Mouse (Mus musculus) midbrain, embryonic 14.5 days (tissue): ENCODE measurements at regions not wholly inside any gene's neighbourhood (a gene's known extent, or its start where the extent isn't known, plus 50 kb on each side); places are given as distances from the start of the nearest gene placed in this dataset.
A peak's percentile ranks its signal among the peaks of the same experiment; 100 is the strongest.

ENCODE experiments used
- ATAC-seq: fragments of 200-750 bp; cut with Nextera tagmentation; 2 replicates; pipeline ENCODE4 v1.8.0; 2017; ENCODE audit warnings: moderate number of reproducible peaks, moderate library complexity; ENCODE audit not compliant: low FRiP score, low TSS enrichment
- DNase-seq: peaks from one replicate; pipeline ENCODE4 v3.0.0-alpha.2; 2015
- H3K27ac ChIP-seq: fragments of 300-500 bp; sonication (generic); replicated peaks from 2 replicates; pipeline ENCODE4 v1.5.1; 2014; ENCODE audit warnings: mild to moderate bottlenecking, low read depth, low read length, moderate library complexity
- H3K27me3 ChIP-seq: fragments of 300-500 bp; sonication (generic); 2 replicates; pipeline ENCODE4 v1.6.1; 2014; ENCODE audit warnings: low read length, control low read depth, mixed read lengths; ENCODE audit not compliant: control insufficient read depth, insufficient read depth
- H3K36me3 ChIP-seq: fragments of 300-500 bp; sonication (generic); 2 replicates; pipeline ENCODE4 v1.6.1; 2014; ENCODE audit warnings: low read length, control low read depth; ENCODE audit not compliant: control insufficient read depth, insufficient read depth
- H3K4me1 ChIP-seq: fragments of 300-500 bp; sonication (generic); 2 replicates; pipeline ENCODE4 v1.6.1; 2014; ENCODE audit warnings: mild to moderate bottlenecking, antibody characterized with exemption, low read length, control low read depth; ENCODE audit not compliant: control insufficient read depth, insufficient read depth
- H3K4me2 ChIP-seq: fragments of 300-500 bp; sonication (generic); 2 replicates; pipeline ENCODE4 v1.6.1; 2014; ENCODE audit warnings: mild to moderate bottlenecking, low read length, moderate library complexity
- H3K4me3 ChIP-seq: fragments of 300-500 bp; sonication (generic); replicated peaks from 2 replicates; pipeline ENCODE4 v1.5.1; 2014; ENCODE audit warnings: low read depth, low read length
- H3K9ac ChIP-seq: fragments of 300-500 bp; sonication (generic); replicated peaks from 2 replicates; pipeline ENCODE4 v1.6.1; 2014; ENCODE audit warnings: mild to moderate bottlenecking, low read length, moderate library complexity
- H3K9me3 ChIP-seq: fragments of 300-500 bp; sonication (generic); 2 replicates; pipeline ENCODE4 v1.6.1; 2016; ENCODE audit warnings: low read length, control low read depth, mixed read lengths; ENCODE audit not compliant: control insufficient read depth
- WGBS: fragments of 180-500 bp; shearing (Covaris S2); extraction: QIAGEN DNeasy Blood & Tissue Kit; methylation state at CpG from one replicate; pipeline ENCODE4 v1.1.7; 2014; 5-methylcytosine and 5-hydroxymethylcytosine counted together

- H3K36me3 ChIP-seq: no peaks in the 10 kb centered on the region
- H3K4me3 ChIP-seq: no peak overlapping the region
- peak; percentile 26 for DNase-seq
- no peaks in the 10 kb centered on the region for H3K9me3 ChIP-seq
- H3K27ac ChIP-seq: no peak overlapping the region
- no peak overlapping the region for H3K9ac ChIP-seq
- H3K4me1 ChIP-seq: peaks cover 6% of the 10 kb centered on the region; the same call in 1 of the 2 replicates
- ATAC-seq: no peak
- no peaks in the 10 kb centered on the region for H3K27me3 ChIP-seq
- H3K4me2 ChIP-seq: no peak overlapping the region
- 96% methylated on average over 1 of the region's 1 CpGs for WGBS
These were observed 445.1 kb upstream of the Mgmt start for GRCm38 (mm10) chr7:136449286-136449685.

GRCm38 (mm10) chr7:136451672-136452361 is 442.6 kb upstream of the Mgmt start:
- no peaks in the 10 kb centered on the region for H3K9me3 ChIP-seq
- no peak overlapping the region for H3K27ac ChIP-seq
- 66% methylated on average over 8 of the region's 8 CpGs for WGBS
- no peak overlapping the region for H3K9ac ChIP-seq
- H3K27me3 ChIP-seq: no peaks in the 10 kb centered on the region
- no peak overlapping the region for H3K4me2 ChIP-seq
- ATAC-seq: no peak
- peaks cover 6% of the 10 kb centered on the region; the same call in 1 of the 2 replicates for H3K4me1 ChIP-seq
- no peak overlapping the region for H3K4me3 ChIP-seq
- DNase-seq: no peak
- H3K36me3 ChIP-seq: no peaks in the 10 kb centered on the region

DNA sequence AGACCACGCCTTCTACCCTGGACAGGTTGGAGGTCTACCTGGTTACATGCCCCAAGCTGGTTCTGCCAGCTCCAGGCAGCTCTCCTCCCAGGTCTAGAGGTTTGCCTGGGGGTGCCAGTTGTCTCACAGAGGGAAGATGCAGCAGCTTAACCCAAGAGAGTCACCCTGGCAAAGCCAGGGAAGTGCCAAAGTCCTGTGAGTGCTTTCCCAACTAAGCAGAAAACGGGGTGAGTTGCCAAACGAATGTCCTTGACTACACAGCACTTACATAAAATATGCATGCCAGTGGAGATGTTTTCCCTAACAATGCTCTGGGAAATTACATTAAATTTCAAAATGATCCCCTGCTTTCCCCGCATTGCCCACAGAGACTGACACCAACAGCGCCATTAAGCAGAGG is 441.9 kb upstream of the Mgmt start:
- DNase-seq (no peak), ATAC-seq (no peak)
- Histone ChIP-seq H3K36me3 (no peaks in the 10 kb centered on the region), H3K4me1 (peaks cover 6% of the 10 kb centered on the region; the same call in 1 of the 2 replicates), H3K27ac (no peak overlapping the region), H3K9ac (no peak overlapping the region), H3K4me3 (no peak overlapping the region), H3K4me2 (no peak overlapping the region), H3K9me3 (no peaks in the 10 kb centered on the region), H3K27me3 (no peaks in the 10 kb centered on the region)
- WGBS: 64% methylated on average over 5 of the region's 5 CpGs

DNA sequence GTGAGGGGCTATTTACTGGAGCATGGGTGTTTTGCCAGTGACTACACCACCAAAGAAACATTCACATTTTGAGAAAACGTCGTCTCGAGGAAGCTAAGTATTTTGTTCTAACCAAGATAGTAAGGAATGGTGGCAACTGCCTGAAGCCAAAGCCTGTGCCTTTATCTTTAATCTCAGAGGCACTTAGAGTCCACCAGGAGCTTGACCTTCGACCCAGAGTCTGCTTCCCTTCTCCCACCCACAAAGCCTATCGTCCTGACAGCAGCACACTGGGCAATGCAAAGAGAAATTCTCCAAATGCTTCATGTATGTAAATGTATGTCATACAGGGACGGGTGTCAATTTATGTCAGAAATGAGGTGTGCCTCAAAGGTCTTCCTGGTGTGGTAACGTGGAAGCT is 437.2 kb upstream of the Mgmt start:
- DNase-seq (no peak), ATAC-seq (no peak)
- no peak overlapping the region for H3K4me3 ChIP-seq
- H3K27ac ChIP-seq: no peak overlapping the region
- 58% methylated on average over 7 of the region's 7 CpGs for whole genome bisulfite sequencing
- H3K9me3 ChIP-seq: no peaks in the 10 kb centered on the region
- no peaks in the 10 kb centered on the region for H3K27me3 ChIP-seq
- H3K4me1 ChIP-seq: peaks cover 6% of the 10 kb centered on the region; the same call in 1 of the 2 replicates
- no peak overlapping the region for H3K4me2 ChIP-seq
- no peak overlapping the region for H3K9ac ChIP-seq
- H3K36me3 ChIP-seq: no peaks in the 10 kb centered on the region

DNA sequence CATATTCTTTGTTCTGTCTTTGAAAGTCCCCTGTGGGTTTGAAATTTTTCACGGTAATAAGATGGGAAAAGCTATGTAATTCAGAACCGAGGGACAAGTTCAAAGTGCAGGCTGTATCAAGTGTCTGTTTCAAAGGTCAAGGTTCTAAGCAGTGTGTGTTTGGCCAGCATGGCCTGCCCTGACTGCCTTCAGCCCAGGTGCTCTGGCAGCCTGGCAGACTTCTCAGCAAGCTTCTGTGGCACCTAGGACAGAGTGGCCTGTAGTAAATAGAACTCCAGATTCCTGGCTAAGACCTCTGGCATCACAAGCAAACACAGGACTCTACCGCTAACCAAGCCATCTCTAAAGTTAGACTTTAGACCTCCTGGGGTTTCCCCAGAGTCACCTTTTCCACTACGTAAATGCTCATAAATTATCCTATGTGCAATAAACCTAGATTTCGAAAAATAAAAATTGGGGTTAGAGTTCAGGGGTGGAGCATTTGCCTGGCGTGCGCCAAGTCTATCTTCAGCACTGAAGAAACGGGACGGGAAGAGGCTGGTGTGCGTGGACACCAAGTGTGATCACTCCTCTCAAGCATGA is 436.5 kb upstream of the Mgmt start:
- H3K4me3 ChIP-seq: no peak overlapping the region
- no peak overlapping the region for H3K27ac ChIP-seq
- H3K27me3 ChIP-seq: no peaks in the 10 kb centered on the region
- DNase-seq: no peak
- no peak for ATAC-seq
- no peak overlapping the region for H3K4me2 ChIP-seq
- no peak overlapping the region for H3K9ac ChIP-seq
- H3K36me3 ChIP-seq: no peaks in the 10 kb centered on the region
- 88% methylated on average over 10 of the region's 10 CpGs for WGBS
- H3K4me1 ChIP-seq: no peaks in the 10 kb centered on the region
- H3K9me3 ChIP-seq: no peaks in the 10 kb centered on the region

DNA sequence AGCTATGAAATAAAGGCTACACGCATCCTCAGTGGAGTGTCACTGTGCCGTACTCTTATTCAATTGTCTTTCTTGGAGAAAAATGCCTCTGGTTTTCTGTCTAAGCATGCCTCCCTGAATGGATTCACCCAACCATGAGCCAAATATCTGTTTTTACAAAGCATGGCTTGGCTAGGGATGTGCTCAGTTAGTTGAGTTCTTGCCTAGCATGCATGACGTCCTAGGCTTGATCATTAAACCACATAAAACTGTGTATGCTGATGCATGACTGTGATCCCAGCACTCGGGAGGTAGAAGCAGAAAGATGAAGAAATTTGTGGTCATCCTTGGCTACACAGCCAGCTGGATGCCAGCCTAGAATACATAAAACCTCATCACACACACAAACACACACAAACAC is 417.3 kb upstream of the Mgmt start:
- H3K9me3 ChIP-seq: no peaks in the 10 kb centered on the region
- H3K4me2 ChIP-seq: no peak overlapping the region
- H3K9ac ChIP-seq: no peak overlapping the region
- 76% methylated on average over 4 of the region's 4 CpGs for WGBS
- H3K4me1 ChIP-seq: 0 out of 2 replicates have a peak, but pooled peaks cover 6% of the 10 kb centered on the region
- no peak overlapping the region for H3K27ac ChIP-seq
- ATAC-seq (no peak), DNase-seq (no peak)
- H3K36me3 ChIP-seq: no peaks in the 10 kb centered on the region
- no peak overlapping the region for H3K4me3 ChIP-seq
- H3K27me3 ChIP-seq: no peaks in the 10 kb centered on the region; the same call in 1 of the 2 replicates

DNA sequence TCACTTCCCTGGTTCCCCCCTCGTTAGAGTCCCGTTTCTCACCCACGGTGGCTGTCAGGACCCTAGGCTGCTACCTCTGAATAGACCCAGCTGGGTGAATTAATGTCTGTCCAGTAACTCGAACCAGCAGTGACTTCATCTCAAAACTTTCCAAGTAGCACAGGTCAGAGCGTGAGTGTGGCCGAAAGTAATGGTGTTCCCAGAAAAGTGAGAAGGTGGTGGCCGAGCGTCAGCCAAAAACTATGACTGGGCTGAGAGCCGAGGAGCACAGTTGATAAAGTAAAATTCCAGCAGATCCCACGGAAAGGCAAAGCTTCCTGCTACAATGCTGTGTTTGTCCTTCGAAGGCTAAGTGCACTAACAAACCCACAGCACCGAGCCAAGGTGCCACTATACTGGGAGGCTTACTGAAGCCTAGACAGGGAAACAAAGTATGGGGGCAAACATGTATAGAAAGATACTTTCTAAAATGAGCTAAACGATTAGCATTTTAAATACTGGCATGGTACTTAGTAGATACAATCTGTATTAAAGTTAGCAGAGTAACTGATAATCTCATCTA is 413.7 kb upstream of the Mgmt start:
- H3K27me3 ChIP-seq: peaks cover 1% of the 10 kb centered on the region
- DNase-seq: no peak
- WGBS: 79% methylated on average over 13 of the region's 13 CpGs

GRCm38 (mm10) chr7:136483237-136483636 is 411.2 kb upstream of the Mgmt start:
- Histone ChIP-seq H3K9me3 (no peaks in the 10 kb centered on the region), H3K36me3 (no peaks in the 10 kb centered on the region), H3K27me3 (peaks cover 3% of the 10 kb centered on the region), H3K9ac (no peak overlapping the region), H3K4me1 (peaks cover 7% of the 10 kb centered on the region), H3K27ac (no peak overlapping the region), H3K4me3 (no peak overlapping the region), H3K4me2 (no peak overlapping the region)
- no peak for ATAC-seq
- DNase-seq: no peak

More for the DNA sequence above, 413.7 kb upstream of the Mgmt start:
- no peaks in the 10 kb centered on the region for H3K36me3 ChIP-seq
- H3K9me3 ChIP-seq: no peaks in the 10 kb centered on the region
- no peak overlapping the region for H3K27ac ChIP-seq
- H3K9ac ChIP-seq: no peak overlapping the region
- H3K4me2 ChIP-seq: no peak overlapping the region
- no peak for ATAC-seq
- no peak overlapping the region for H3K4me3 ChIP-seq
- H3K4me1 ChIP-seq: peaks cover 7% of the 10 kb centered on the region; the same call in 1 of the 2 replicates

GRCm38 (mm10) chr7:136487556-136487955 is 406.9 kb upstream of the Mgmt start:
- 44% methylated on average over 5 of the region's 5 CpGs for WGBS
- DNase-seq: peak; percentile 39
- H3K27me3 ChIP-seq: peaks cover 13% of the 10 kb centered on the region; the same call in 1 of the 2 replicates

More at GRCm38 (mm10) chr7:136487556-136487955, 406.9 kb upstream of the Mgmt start:
- Histone ChIP-seq H3K27ac (no peak overlapping the region), H3K4me3 (no peak overlapping the region), H3K9ac (no peak overlapping the region), H3K9me3 (no peaks in the 10 kb centered on the region), H3K4me2 (no peak overlapping the region), H3K36me3 (no peaks in the 10 kb centered on the region), H3K4me1 (peaks cover 40% of the 10 kb centered on the region)
- ATAC-seq: no peak
